Mouse (Mus musculus) myocyte (in vitro differentiated cells): ENCODE results near the gene Armc2.

Experiments used
- CEBPB ChIP-seq: IDR thresholded peaks from 2 replicates; pipeline ENCODE4 v1.6.1; 2011; ENCODE audit warnings: mild to moderate bottlenecking, moderate library complexity; ENCODE audit not compliant: poor library complexity, insufficient read depth, severe bottlenecking
- E2F4 ChIP-seq: IDR thresholded peaks from one replicate; pipeline ENCODE4 v1.6.1; 2011; ENCODE audit warnings: mild to moderate bottlenecking, control low read depth, moderate library complexity; ENCODE audit not compliant: insufficient read depth
- MAX ChIP-seq: IDR thresholded peaks from one replicate; pipeline ENCODE4 v1.6.1; 2011; ENCODE audit warnings: low read depth, mild to moderate bottlenecking, control low read depth
- POLR2A ChIP-seq: IDR thresholded peaks from one replicate; pipeline ENCODE4 v1.6.1; 2011; ENCODE audit warnings: low read depth, mild to moderate bottlenecking, control low read depth, moderate library complexity; ENCODE audit not compliant: insufficient read length
- TCF12 ChIP-seq: IDR thresholded peaks from one replicate; pipeline ENCODE4 v1.6.1; 2011; ENCODE audit warnings: mild to moderate bottlenecking, control low read depth; ENCODE audit not compliant: poor library complexity, insufficient read depth, severe bottlenecking
- USF1 ChIP-seq: IDR thresholded peaks from one replicate; pipeline ENCODE4 v1.6.1; 2011; ENCODE audit warnings: low read depth, mild to moderate bottlenecking, control low read depth, moderate library complexity

- TF ChIP-seq USF1 (no peak), CEBPB (no peak), MAX (no peak), POLR2A (no peak), TCF12 (no peak), E2F4 (no peak)
Measured at GRCm38 (mm10) chr10:41866838-41867154, 151.4 kb downstream of the Armc2 start.
